9 mouse cellular contexts compared by ENCODE assay signal in genomic region chr5:117286286-117286685, GRCm38 (mm10). TPM values are rescaled to one million over a fixed set of nuclear protein-coding genes. Genes with fewer than 3 reads are reported as not detected.
A peak's percentile ranks its signal among the peaks of the same experiment; 100 is the strongest.
DNase-seq lines count a peak whose midpoint lies in the region; ATAC-seq and TF ChIP-seq lines count a peak whose summit lies in the region.
"Had no signal": no experiment of that assay in that cellular context is flagged by ENCODE, and none has a peak within 500 bp of the region (broad histone marks: within the 10 kb centered on the region; RNA-seq: fewer than 3 reads in every experiment).

No protein-coding gene starts in this region.

- peak overlapping the region; percentile 70 for H3K27ac ChIP-seq in heart, embryonic 15.5 days
- H3K27ac ChIP-seq in MEL (ENCODE audit: control insufficient read depth, low read depth, low read length) = peak overlapping the region; percentile 49; the same call in 1 of the 2 replicates
- H3K27ac ChIP-seq in hindbrain, embryonic 13.5 days = no peak overlapping the region
- no peak overlapping the region for H3K27ac ChIP-seq in midbrain, embryonic 12.5 days (replicated peaks)

- peaks cover 20% of the 10 kb centered on the region for H3K36me3 ChIP-seq in heart, embryonic 15.5 days
- H3K36me3 ChIP-seq in MEL (ENCODE audit: control insufficient read depth in 1 of 2, insufficient read depth in 2 of 2, low read length in 2 of 2) = peaks cover 5 to 31% of the 10 kb centered on the region in 2 experiments
- peaks cover 39% of the 10 kb centered on the region for H3K36me3 ChIP-seq in hindbrain, embryonic 13.5 days
- H3K36me3 ChIP-seq in midbrain, embryonic 12.5 days = peaks cover 40% of the 10 kb centered on the region

- peak overlapping the region; percentile 82; the same call in 1 of the 2 replicates for H3K9ac ChIP-seq in heart, embryonic 15.5 days
- H3K9ac ChIP-seq in MEL (ENCODE audit: control insufficient read depth, low read depth, low read length, poor library complexity, severe bottlenecking) = peak overlapping the region; percentile 84
- H3K9ac ChIP-seq in hindbrain, embryonic 13.5 days = peak overlapping the region; percentile 87
- peak overlapping the region; percentile 89 for H3K9ac ChIP-seq in midbrain, embryonic 12.5 days (replicated peaks)

- peaks cover 30% of the 10 kb centered on the region for H3K4me1 ChIP-seq in heart, embryonic 15.5 days (replicated peaks)
- H3K4me1 ChIP-seq in MEL (ENCODE audit: control insufficient read depth in 1 of 2, insufficient read depth in 2 of 2, low read length in 2 of 2) = peaks cover 11 to 29% of the 10 kb centered on the region in 2 experiments
- H3K4me1 ChIP-seq in hindbrain, embryonic 13.5 days (replicated peaks) = peaks cover 35% of the 10 kb centered on the region
- H3K4me1 ChIP-seq in midbrain, embryonic 12.5 days = peaks cover 28% of the 10 kb centered on the region

- H3K4me2 ChIP-seq in heart, embryonic 15.5 days = peak overlapping the region; percentile 75
- H3K4me2 ChIP-seq in hindbrain, embryonic 13.5 days = peak overlapping the region; percentile 78
- peak overlapping the region; percentile 80 for H3K4me2 ChIP-seq in midbrain, embryonic 12.5 days (replicated peaks)

- peaks cover 28% of the 10 kb centered on the region for H3K79me2 ChIP-seq in MEL (ENCODE audit: control insufficient read depth, insufficient read depth, low read length, poor library complexity)

- ATAC-seq in heart, embryonic 15.5 days (replicated peaks; ENCODE audit: insufficient number of reproducible peaks, insufficient read depth, low FRiP score, low read depth) = no peak
- ATAC-seq in hindbrain, embryonic 13.5 days (ENCODE audit: low FRiP score) = no peak
- ATAC-seq in midbrain, embryonic 12.5 days (ENCODE audit: low FRiP score, low read depth) = no peak
- ATAC-seq in activated CD4-positive, CD25-positive, alpha-beta regulatory T cell, adult 4 months = no peak

- WGBS in heart, embryonic 15.5 days = 50% methylated on average over 3 of the region's 3 CpGs
- WGBS in hindbrain, embryonic 13.5 days = 48% methylated on average over 3 of the region's 3 CpGs
- WGBS in midbrain, embryonic 12.5 days = 65% methylated on average over 3 of the region's 3 CpGs

- no peaks in the 10 kb centered on the region for H3K27me3 ChIP-seq in heart, embryonic 15.5 days
- no peaks in the 10 kb centered on the region for H3K27me3 ChIP-seq in MEL (ENCODE audit: control insufficient read depth in 1 of 2, insufficient read depth in 2 of 2, low read length in 2 of 2)
- no peaks in the 10 kb centered on the region for H3K27me3 ChIP-seq in hindbrain, embryonic 13.5 days
- H3K27me3 ChIP-seq in midbrain, embryonic 12.5 days = peaks cover 12% of the 10 kb centered on the region; the same call in 1 of the 2 replicates

- no peak for TF ChIP-seq EP300 in MEL (IDR thresholded peaks at IDR 0.05; ENCODE audit: low read depth in 1 of 2, low read length in 2 of 2)

- TF ChIP-seq RAD21 in MEL (IDR thresholded peaks at IDR 0.05; ENCODE audit: low read depth, low read length) = no peak

- no peaks in the 10 kb centered on the region for H3K9me3 ChIP-seq in heart, embryonic 15.5 days (replicated peaks)
- no peaks in the 10 kb centered on the region for H3K9me3 ChIP-seq in MEL (replicated peaks; ENCODE audit: insufficient read depth, low read length)
- no peaks in the 10 kb centered on the region for H3K9me3 ChIP-seq in hindbrain, embryonic 13.5 days
- H3K9me3 ChIP-seq in midbrain, embryonic 12.5 days = no peaks in the 10 kb centered on the region; the same call in 1 of the 2 replicates

- H3K4me3 ChIP-seq in heart, embryonic 15.5 days = peak overlapping the region; percentile 75
- peak overlapping the region; percentile 96 to 100 for H3K4me3 ChIP-seq in MEL (ENCODE audit: control insufficient read depth in 1 of 2, insufficient read depth in 1 of 2, low read depth in 2 of 2, low read length in 2 of 2)
- H3K4me3 ChIP-seq in hindbrain, embryonic 13.5 days = peak overlapping the region; percentile 87
- peak overlapping the region; percentile 70 for H3K4me3 ChIP-seq in midbrain, embryonic 12.5 days

- no peak for TF ChIP-seq CTCF in MEL (IDR thresholded peaks at IDR 0.05 in 2 of 3, conservative IDR thresholded peaks at IDR 0.05 in 1 of 3; ENCODE audit: control insufficient read depth in 1 of 3, insufficient read depth in 1 of 3, low read depth in 2 of 3, low read length in 3 of 3, poor library complexity in 1 of 3, severe bottlenecking in 1 of 3)

- no peak for TF ChIP-seq POLR2A in MEL (IDR thresholded peaks at IDR 0.05; ENCODE audit: control insufficient read depth in 1 of 2, insufficient read depth in 1 of 2, low read depth in 1 of 2, low read length in 2 of 2, poor library complexity in 1 of 2)

- no peak for DNase-seq in heart, adult 11 months
- no peak for DNase-seq in MEL (ENCODE audit: low read depth, low spot score)
- DNase-seq in ovary, postnatal 10 days (ENCODE audit: low spot score) = no peak
- no peak for DNase-seq in adrenal gland, adult 18-20 months (ENCODE audit: low spot score in 2 of 2)
- DNase-seq: lung, postnatal 10 days had no signal

TF ChIP-seq in MEL, 35 proteins besides CTCF, POLR2A, EP300 and RAD21:
- TF ChIP-seq ELF1 (IDR thresholded peaks at IDR 0.05; ENCODE audit: low read depth, low read length) = no peak
- TF ChIP-seq KAT2A (conservative IDR thresholded peaks at IDR 0.05; ENCODE audit: low read depth, low read length) = no peak
- no peak for TF ChIP-seq UBTF (IDR thresholded peaks at IDR 0.05; ENCODE audit: borderline replicate concordance, insufficient read depth, low read depth, low read length)
- TF ChIP-seq USF2 (IDR thresholded peaks at IDR 0.05; ENCODE audit: borderline replicate concordance in 1 of 2, insufficient read depth in 1 of 2, low read depth in 1 of 2, low read length in 2 of 2) = no peak
- no peak for TF ChIP-seq E2F4 (IDR thresholded peaks at IDR 0.05; ENCODE audit: borderline replicate concordance, low read depth, low read length)
TF ChIP-seq in MEL: peak in this region for 0.

RNA-seq across cellular contexts. Expression of gene Pebp1, which starts 1.1 kb away (rescaled TPM):
- 543 and 632 TPM in 2 replicates for polyA plus RNA-seq in heart, embryonic 15.5 days (2015; fragmentation: Nextera tagmentation; extraction: Ambion mirVana)
- 558 and 572 TPM in 2 replicates for total RNA-seq in MEL (2012; rRNA removed)
- 100 to 1,000 TPM in 1 of 2 experiments, not detected in 1; 568 TPM for polyA plus RNA-seq in MEL (2012; ENCODE audit: insufficient read depth in 1 of 2, insufficient read length in 2 of 2, low read depth in 1 of 2, low replicate concordance in 2 of 2, missing spikeins in 1 of 2)
- 1,027 and 1,043 TPM in 2 replicates for polyA plus RNA-seq in hindbrain, embryonic 13.5 days (2015; fragmentation: Nextera tagmentation; extraction: Ambion mirVana)
- polyA plus RNA-seq in midbrain, embryonic 12.5 days (2016; fragmentation: Nextera tagmentation; extraction: Ambion mirVana) = 797 and 825 TPM in 2 replicates
- total RNA-seq in adrenal gland, adult 18-20 months (2021) = 1,000 to 10,000 TPM; 1,102 to 1,483 TPM
- 100 to 1,000 TPM; 119 to 153 TPM for polyA plus RNA-seq in activated CD4-positive, CD25-positive, alpha-beta regulatory T cell, adult 4 months (2017; shearing (Covaris generic))

RNA-seq across cellular contexts. Expression of gene Vsig10, which starts 32.6 kb away (rescaled TPM):
- polyA plus RNA-seq in heart, embryonic 15.5 days (2015; fragmentation: Nextera tagmentation; extraction: Ambion mirVana) = 6.7 and 8.4 TPM in 2 replicates
- 4.3 and 5.3 TPM in 2 replicates for total RNA-seq in MEL (2012; rRNA removed)
- 1 to 10 TPM in 1 of 2 experiments, not detected in 1; 8.9 TPM for polyA plus RNA-seq in MEL (2012; ENCODE audit: insufficient read depth in 1 of 2, insufficient read length in 2 of 2, low read depth in 1 of 2, low replicate concordance in 2 of 2, missing spikeins in 1 of 2)
- 1.5 and 1.9 TPM in 2 replicates for polyA plus RNA-seq in hindbrain, embryonic 13.5 days (2015; fragmentation: Nextera tagmentation; extraction: Ambion mirVana)
- 3.1 and 4.7 TPM in 2 replicates for polyA plus RNA-seq in midbrain, embryonic 12.5 days (2016; fragmentation: Nextera tagmentation; extraction: Ambion mirVana)
- 10 to 100 TPM; 11.3 to 16.2 TPM for total RNA-seq in adrenal gland, adult 18-20 months (2021)
- polyA plus RNA-seq in activated CD4-positive, CD25-positive, alpha-beta regulatory T cell, adult 4 months (2017; shearing (Covaris generic)) = 1 to 10 TPM; 3.9 to 6.7 TPM

Comparison
In these comparisons a context has a peak if more than half of its experiments do, and no peak if none do; other contexts are left out.
1. H3K27ac ChIP-seq: peak in heart, embryonic 15.5 days (single experiment) and MEL (single experiment); none in hindbrain, embryonic 13.5 days (single experiment) and midbrain, embryonic 12.5 days (single experiment).
2. Peak in every context shown above with its lines, with median percentiles within 50 percentile points of each other: H3K4me2 ChIP-seq, H3K4me3 ChIP-seq and H3K9ac ChIP-seq.